Mouse (Mus musculus): Measurements from ENCODE around the gene Zfp11. TPM values are rescaled to one million over a fixed set of nuclear protein-coding genes. Genes with fewer than 3 reads are reported as not detected.

Gene Zfp11
- polyA plus RNA-seq (2015; fragmentation: Illumina TruSeq; extraction: RNeasy Lipid Tissue Mini Kit (QIAGEN cat#74804); ENCODE audit: insufficient read depth, low read depth, low replicate concordance): 0.54 TPM

DNA sequence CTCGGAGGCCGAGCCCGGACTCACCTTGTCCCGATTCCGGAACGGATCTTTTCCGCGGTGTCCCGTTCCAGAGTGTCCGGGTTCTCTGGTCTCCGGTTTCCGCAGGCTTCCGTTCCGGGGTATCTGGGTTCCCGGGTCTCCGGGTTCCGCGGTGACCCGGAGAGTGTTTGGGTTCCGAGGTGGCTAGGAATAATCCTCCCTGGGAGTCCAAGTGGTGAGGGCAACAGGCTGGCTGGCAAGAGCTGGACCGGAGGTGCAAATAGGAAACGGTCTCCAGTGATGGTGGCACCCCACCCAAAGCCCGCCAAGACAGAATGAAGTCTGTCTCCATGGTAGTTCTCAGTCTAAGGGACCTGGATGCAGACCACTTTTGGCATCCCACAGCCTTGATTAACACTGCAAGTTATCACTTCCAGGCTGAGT, at the start of gene Zfp11:
TSS of gene Zfp11 (minus strand) at position 64 of the 423 bp plus-strand sequence.

DNA sequence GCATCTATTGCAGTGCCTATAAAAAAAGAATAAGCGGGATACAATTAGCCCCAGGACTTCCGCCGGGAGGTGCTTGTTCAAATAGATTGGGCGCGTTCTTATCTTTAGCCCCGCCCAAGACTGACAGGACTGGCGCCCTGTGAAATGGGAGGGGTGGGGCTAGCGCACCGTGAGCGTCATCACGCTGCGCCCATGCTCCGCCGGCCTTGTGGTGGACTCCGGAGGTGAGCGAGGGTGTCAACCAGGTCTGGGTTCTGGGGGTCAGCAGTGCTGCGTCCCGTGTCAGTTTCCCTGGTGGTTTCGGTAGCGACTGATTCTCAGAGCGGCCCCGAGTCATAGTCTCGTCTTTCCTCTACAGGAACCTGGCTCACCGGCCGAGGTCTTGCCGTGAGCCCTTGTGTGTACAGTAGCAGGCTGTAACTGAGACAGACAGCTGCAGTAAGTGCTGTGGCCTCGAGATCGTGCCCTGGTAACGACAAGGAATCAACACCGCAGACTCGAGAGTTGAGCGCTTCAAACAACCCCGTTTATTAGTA, 45.5 kb upstream of the Zfp11 start, which contains the start of gene Mrps17:
TSS of gene Mrps17 (plus strand) at position 172 of the 536 bp plus-strand sequence.

DNA sequence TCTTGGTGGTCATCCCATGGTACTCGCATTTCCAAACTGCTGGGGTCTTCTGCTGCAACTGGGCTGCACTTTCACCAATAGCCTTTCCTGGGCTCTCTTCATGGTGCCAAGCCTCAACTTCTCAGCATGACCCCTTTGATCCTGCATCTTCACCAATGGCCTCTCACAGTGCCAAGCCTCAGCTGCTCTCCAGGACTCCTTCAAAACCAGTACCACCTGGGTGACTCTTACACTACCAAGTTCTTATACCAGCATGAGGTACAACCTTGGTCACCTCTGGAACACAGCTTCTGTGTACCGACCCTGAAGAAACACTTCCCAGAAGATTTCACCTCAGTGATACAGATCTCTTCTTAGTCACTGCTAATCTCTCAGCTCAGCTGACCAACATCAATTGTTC, 38.5 kb upstream of the Zfp11 start, which contains the start of gene Sept14:
TSS of gene Sept14 (minus strand) at position 101 of the 400 bp plus-strand sequence.

Other genes starting within 250 kb of the Zfp11 start
- gene Sfswap, start 168.9 kb downstream of the Zfp11 start, polyA plus RNA-seq (2015; fragmentation: Illumina TruSeq; extraction: RNeasy Lipid Tissue Mini Kit (QIAGEN cat#74804); ENCODE audit: insufficient read depth, low read depth, low replicate concordance): 29.0 TPM
- 0.72 TPM for gene Mmp17, start 85.9 kb downstream of the Zfp11 start, polyA plus RNA-seq (2015; fragmentation: Illumina TruSeq; extraction: RNeasy Lipid Tissue Mini Kit (QIAGEN cat#74804); ENCODE audit: insufficient read depth, low read depth, low replicate concordance)
- gene Sept14, start 38.4 kb upstream of the Zfp11 start, polyA plus RNA-seq (2015; fragmentation: Illumina TruSeq; extraction: RNeasy Lipid Tissue Mini Kit (QIAGEN cat#74804); ENCODE audit: insufficient read depth, low read depth, low replicate concordance): not detected
- 34.2 TPM for gene Mrps17, start 45.4 kb upstream of the Zfp11 start, polyA plus RNA-seq (2015; fragmentation: Illumina TruSeq; extraction: RNeasy Lipid Tissue Mini Kit (QIAGEN cat#74804); ENCODE audit: insufficient read depth, low read depth, low replicate concordance)
- 18.0 TPM for gene Nipsnap2, start 55.0 kb upstream of the Zfp11 start, polyA plus RNA-seq (2015; fragmentation: Illumina TruSeq; extraction: RNeasy Lipid Tissue Mini Kit (QIAGEN cat#74804); ENCODE audit: insufficient read depth, low read depth, low replicate concordance)
- gene Psph, start 117.3 kb upstream of the Zfp11 start, polyA plus RNA-seq (2015; fragmentation: Illumina TruSeq; extraction: RNeasy Lipid Tissue Mini Kit (QIAGEN cat#74804); ENCODE audit: insufficient read depth, low read depth, low replicate concordance): 2.6 TPM
- gene Sumf2, start 176.9 kb upstream of the Zfp11 start, polyA plus RNA-seq (2015; fragmentation: Illumina TruSeq; extraction: RNeasy Lipid Tissue Mini Kit (QIAGEN cat#74804); ENCODE audit: insufficient read depth, low read depth, low replicate concordance): 2.6 TPM
- gene Chchd2, start 217.4 kb upstream of the Zfp11 start, polyA plus RNA-seq (2015; fragmentation: Illumina TruSeq; extraction: RNeasy Lipid Tissue Mini Kit (QIAGEN cat#74804); ENCODE audit: insufficient read depth, low read depth, low replicate concordance): 114 TPM
- 0.72 TPM for gene Zbed5, start 225.6 kb upstream of the Zfp11 start, polyA plus RNA-seq (2015; fragmentation: Illumina TruSeq; extraction: RNeasy Lipid Tissue Mini Kit (QIAGEN cat#74804); ENCODE audit: insufficient read depth, low read depth, low replicate concordance)
- gene Phkg1, start 228.4 kb upstream of the Zfp11 start, polyA plus RNA-seq (2015; fragmentation: Illumina TruSeq; extraction: RNeasy Lipid Tissue Mini Kit (QIAGEN cat#74804); ENCODE audit: insufficient read depth, low read depth, low replicate concordance): 0.48 TPM
- 0.44 TPM for gene Nupr1l, start 238.4 kb upstream of the Zfp11 start, polyA plus RNA-seq (2015; fragmentation: Illumina TruSeq; extraction: RNeasy Lipid Tissue Mini Kit (QIAGEN cat#74804); ENCODE audit: insufficient read depth, low read depth, low replicate concordance)

Measured in pancreas, adult 10 weeks (tissue).